Mouse (Mus musculus) CH12.LX (cell line): ENCODE data around the gene Lrig1. TPM values are rescaled to one million over a fixed set of nuclear protein-coding genes. Genes with fewer than 3 reads are reported as not detected.

ENCODE experiments used
- DNase-seq: peaks from one replicate; pipeline ENCODE4 v3.0.0-alpha.2; 2013; ENCODE audit errors: extremely low read depth
- H3K27ac ChIP-seq: 2 replicates; pipeline ENCODE4 v1.5.1; 2012; ENCODE audit warnings: low read depth, mild to moderate bottlenecking, control low read depth, moderate library complexity; ENCODE audit not compliant: insufficient read depth
- H3K27me3 ChIP-seq: replicated peaks from 2 replicates; pipeline ENCODE3; 2012; ENCODE audit warnings: inconsistent platforms
- H3K36me3 ChIP-seq, 2 experiments: replicated peaks in 1 of 2; 2 replicates each; pipeline versions ENCODE3 to v1.6.1; 2012; ENCODE audit warnings: inconsistent platforms in 1 of 2, low read length in 1 of 2, mild to moderate bottlenecking in 1 of 2, mixed read lengths in 1 of 2, moderate library complexity in 1 of 2; ENCODE audit not compliant: control insufficient read depth in 1 of 2, insufficient read depth in 1 of 2
- H3K4me1 ChIP-seq, 2 experiments: 2 replicates each; pipeline ENCODE4 v1.6.1; 2012; ENCODE audit warnings: inconsistent platforms in 1 of 2, moderate library complexity in 1 of 2; ENCODE audit not compliant: insufficient read depth in 2 of 2, control insufficient read depth in 1 of 2
- H3K4me2 ChIP-seq: 2 replicates; pipeline ENCODE4 v1.6.1; 2012; ENCODE audit warnings: low read depth, mild to moderate bottlenecking, control low read depth; ENCODE audit not compliant: poor library complexity, insufficient read depth, severe bottlenecking
- H3K4me3 ChIP-seq, 3 experiments: fragments of 150-350 bp in 1 of 3; sonication (generic) in 1 of 3; replicated peaks in 1 of 3; 2 replicates each; pipeline versions ENCODE3 to v1.5.1; 2011 to 2012; ENCODE audit warnings: low read depth in 2 of 3, low read length in 2 of 3, mild to moderate bottlenecking in 2 of 3, moderate library complexity in 2 of 3, control low read depth in 1 of 3, improper control_type of control experiment in 1 of 3, inconsistent platforms in 1 of 3, mixed read lengths in 1 of 3; ENCODE audit not compliant: poor library complexity in 1 of 3
- H3K79me2 ChIP-seq: replicated peaks from 2 replicates; pipeline ENCODE4 v1.6.1; 2012; ENCODE audit warnings: mild to moderate bottlenecking, moderate library complexity; ENCODE audit not compliant: control insufficient read depth, poor library complexity, insufficient read depth, severe bottlenecking; ENCODE audit errors: extremely low read depth
- H3K9ac ChIP-seq: 2 replicates; pipeline ENCODE4 v1.6.1; 2012; ENCODE audit warnings: low read depth, mild to moderate bottlenecking, control low read depth, moderate library complexity; ENCODE audit not compliant: insufficient read depth
- H3K9me3 ChIP-seq: replicated peaks from 2 replicates; pipeline ENCODE3; 2012; ENCODE audit warnings: low read length, inconsistent platforms, mixed read lengths
- CHD1 ChIP-seq: IDR thresholded peaks from 2 replicates; pipeline ENCODE4 v1.6.1; 2012; ENCODE audit warnings: low read depth, low read length, improper control_type of control experiment, inconsistent platforms
- CHD2 ChIP-seq: IDR thresholded peaks from 2 replicates; pipeline ENCODE4 v1.6.1; 2011; ENCODE audit warnings: low read length, improper control_type of control experiment
- E2F4 ChIP-seq: IDR thresholded peaks from 2 replicates; pipeline ENCODE4 v1.6.1; 2011; ENCODE audit warnings: low read depth, low read length, improper control_type of control experiment; ENCODE audit not compliant: insufficient replicate concordance
- EP300 ChIP-seq: IDR thresholded peaks from 2 replicates; pipeline ENCODE4 v1.6.1; 2011; ENCODE audit warnings: low read length, improper control_type of control experiment
- IRF4 ChIP-seq: IDR thresholded peaks from 2 replicates; pipeline ENCODE4 v1.6.1; 2014; ENCODE audit warnings: low read depth, mild to moderate bottlenecking, inconsistent platforms, low read length, improper control_type of control experiment
- JUN ChIP-seq: IDR thresholded peaks from 2 replicates; pipeline ENCODE4 v1.6.1; 2011; ENCODE audit warnings: low read depth, mild to moderate bottlenecking, low read length, improper control_type of control experiment, moderate library complexity; ENCODE audit not compliant: insufficient read depth
- JUND ChIP-seq: conservative IDR thresholded peaks from 2 replicates; pipeline ENCODE4 v1.6.1; 2011; ENCODE audit warnings: low read depth, low read length, improper control_type of control experiment
- KAT2A ChIP-seq: IDR thresholded peaks from 2 replicates; pipeline ENCODE4 v1.6.1; 2012; ENCODE audit warnings: low read length, improper control_type of control experiment, inconsistent platforms; ENCODE audit not compliant: insufficient replicate concordance
- MAFK ChIP-seq: IDR thresholded peaks from 2 replicates; pipeline ENCODE4 v1.6.1; 2011; ENCODE audit warnings: low read length, improper control_type of control experiment; ENCODE audit not compliant: insufficient replicate concordance
- MAZ ChIP-seq: IDR thresholded peaks from 2 replicates; pipeline ENCODE4 v1.6.1; 2012; ENCODE audit warnings: low read depth, mild to moderate bottlenecking, inconsistent platforms, low read length, improper control_type of control experiment, moderate library complexity
- MEF2A ChIP-seq: IDR thresholded peaks from 2 replicates; pipeline ENCODE4 v1.6.1; 2014; ENCODE audit warnings: low read depth, mild to moderate bottlenecking, inconsistent platforms, low read length, improper control_type of control experiment, borderline replicate concordance
- MXI1 ChIP-seq: IDR thresholded peaks from 2 replicates; pipeline ENCODE4 v1.6.1; 2011; ENCODE audit warnings: mild to moderate bottlenecking, low read depth, low read length, improper control_type of control experiment
- MYC ChIP-seq: IDR thresholded peaks from 2 replicates; pipeline ENCODE4 v1.6.1; 2011; ENCODE audit warnings: low read depth, mild to moderate bottlenecking, improper control_type of control experiment, low read length
- POLR2A ChIP-seq: IDR thresholded peaks from 2 replicates; pipeline ENCODE4 v1.6.1; 2011; ENCODE audit warnings: low read depth, mild to moderate bottlenecking, improper control_type of control experiment, low read length
- SIN3A ChIP-seq: IDR thresholded peaks from 2 replicates; pipeline ENCODE4 v1.6.1; 2012; ENCODE audit warnings: low read length, improper control_type of control experiment, inconsistent platforms
- SMC3 ChIP-seq: IDR thresholded peaks from 2 replicates; pipeline ENCODE4 v1.6.1; 2011; ENCODE audit warnings: low read depth, low read length, improper control_type of control experiment
- TBP ChIP-seq: conservative IDR thresholded peaks from 2 replicates; pipeline ENCODE4 v1.6.1; 2011; ENCODE audit warnings: low read depth, low read length, improper control_type of control experiment
- UBTF ChIP-seq: IDR thresholded peaks from 2 replicates; pipeline ENCODE4 v1.6.1; 2012; ENCODE audit warnings: low read depth, mild to moderate bottlenecking, inconsistent platforms, low read length, improper control_type of control experiment, moderate library complexity
- USF2 ChIP-seq: conservative IDR thresholded peaks from 2 replicates; pipeline ENCODE4 v1.6.1; 2011; ENCODE audit warnings: low read depth, low read length, improper control_type of control experiment
- dilution Hi-C: fragments of 300-500 bp; cut with MboI; formaldehyde crosslinking; loops from 2 replicates; pipeline ENCODE4 v1.14.3; 2020; ENCODE audit warnings: low sequenced_read_pairs; ENCODE audit not compliant: extremely low pct_unique_long_range_greater_than_20kb, extremely low pct_ligation_motif_present
- in situ Hi-C: fragments of 300-500 bp; cut with MboI; formaldehyde crosslinking; loops from 3 replicates; pipeline ENCODE4 v1.14.3; 2019; ENCODE audit warnings: low sequenced_read_pairs, low pct_ligation_motif_present, low pct_unique_long_range_greater_than_20kb, mixed read lengths
- polyA plus RNA-seq: library from polyadenylated mRNA; unstranded; fragments of >175 nt; gene quantifications from 2 replicates; pipeline ENCODE4 v1.2.1, GENCODE M21; 2012; ENCODE audit warnings: low read depth; ENCODE audit not compliant: insufficient read length
- total RNA-seq, 2 experiments: library from RNA; depleted of rRNA; stranded (reverse); fragments of 300-350 nt in 1 of 2; fragments of >200 nt in 1 of 2; gene quantifications; 2 replicates each; pipeline ENCODE4 v1.2.3; 2012 to 2014

Gene Lrig1
- total and polyA plus RNA-seq, 3 experiments: 0.43 TPM; not detected in 2

DNA sequence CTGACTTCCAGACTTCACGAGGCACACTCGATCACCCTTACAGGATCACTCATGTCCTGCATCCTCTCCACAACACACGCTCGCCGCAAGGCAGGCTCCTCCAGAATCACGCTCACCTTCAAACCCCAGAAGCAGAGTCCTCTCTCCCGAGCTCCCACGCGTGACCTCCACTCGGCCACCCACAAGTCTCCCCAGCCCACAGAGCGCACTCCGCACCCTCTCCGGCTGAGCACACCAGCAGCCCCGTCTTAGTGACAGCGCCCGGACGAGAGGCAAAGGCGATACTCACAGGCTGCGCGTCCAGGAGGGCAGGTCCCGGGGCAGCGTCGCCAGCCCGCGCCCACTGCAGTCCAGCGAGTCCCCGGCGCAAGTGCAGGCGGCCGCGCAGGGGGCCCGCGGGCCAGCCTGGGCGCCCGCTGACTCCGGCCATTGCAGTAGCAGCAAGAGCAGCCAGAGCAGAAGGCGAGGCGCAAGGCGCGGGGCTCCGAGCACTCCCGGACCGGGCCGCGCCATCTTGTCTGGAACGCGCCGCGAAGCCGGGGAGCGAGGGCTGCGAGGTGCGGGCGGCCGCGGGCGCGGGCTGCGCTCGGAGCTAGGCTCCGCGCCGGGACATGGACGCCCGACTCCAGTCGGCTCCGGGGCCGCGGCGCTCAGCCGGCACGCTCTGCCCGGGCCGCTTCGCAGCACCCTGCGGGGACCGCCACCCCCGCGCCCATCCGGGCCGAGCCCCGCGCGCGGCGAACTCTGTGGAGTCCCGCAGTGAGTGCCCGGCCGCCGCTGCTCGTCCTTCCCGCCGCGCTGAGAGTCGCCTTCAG, 578 bp downstream of the Lrig1 start:
- in situ Hi-C loops (no loop called here), dilution Hi-C loops (no loop called here)
- TF ChIP-seq USF2: no peak
- TF ChIP-seq E2F4: no peak
- TF ChIP-seq TBP: no peak
- no peak for TF ChIP-seq CHD1
- no peak for TF ChIP-seq SIN3A
- no peak for TF ChIP-seq MAFK
- no peak for TF ChIP-seq MYC
- TF ChIP-seq JUN: no peak
- no peak for TF ChIP-seq SMC3
- no peak for TF ChIP-seq EP300
- TF ChIP-seq CHD2: no peak
- no peak for TF ChIP-seq POLR2A
- Histone ChIP-seq H3K36me3 (no peaks in the 10 kb centered on the region), H3K4me2 (no peak overlapping the region), H3K79me2 (no peaks in the 10 kb centered on the region), H3K4me3 (no peak overlapping the region), H3K9me3 (peaks cover 7% of the 10 kb centered on the region), H3K9ac (no peak overlapping the region), H3K27me3 (no peaks in the 10 kb centered on the region), H3K27ac (no peak overlapping the region), H3K4me1 (no peaks in the 10 kb centered on the region)
- no peak for DNase-seq

DNA sequence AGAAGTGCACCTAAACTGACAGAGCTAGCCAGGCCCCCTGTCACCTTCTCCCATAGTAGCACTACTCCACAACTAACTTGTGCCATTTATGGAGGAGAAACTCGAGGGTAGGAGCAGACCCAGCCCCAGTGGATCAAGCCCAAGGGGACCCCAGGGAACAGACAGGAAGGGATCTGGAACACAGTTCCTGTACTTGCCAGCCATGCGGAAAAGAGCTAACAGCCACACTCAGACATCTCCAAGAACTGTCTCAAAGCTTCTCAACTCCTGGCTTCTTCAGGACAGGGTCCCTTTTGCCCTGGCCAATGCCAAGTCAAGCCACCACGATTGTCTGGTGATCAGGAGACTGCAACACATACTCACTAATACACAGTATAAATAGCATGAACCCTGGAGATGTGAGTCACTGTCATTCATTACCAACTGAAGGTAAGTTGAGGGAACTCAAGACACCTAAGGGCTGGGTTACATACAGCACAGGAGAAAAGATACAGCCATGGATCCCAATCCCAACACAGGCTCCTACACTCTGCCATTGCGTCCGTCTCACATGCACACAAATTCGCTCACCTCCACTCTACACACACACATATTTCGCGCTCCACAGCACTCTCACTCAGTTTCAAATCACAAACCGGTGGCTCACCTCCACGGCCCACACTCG, 1.3 kb downstream of the Lrig1 start:
- dilution Hi-C loops: no loop called here
- H3K4me3 ChIP-seq: no peak overlapping the region
- no peak for DNase-seq
- no peaks in the 10 kb centered on the region for H3K27me3 ChIP-seq
- no peak overlapping the region for H3K9ac ChIP-seq
- H3K27ac ChIP-seq: no peak overlapping the region
- in situ Hi-C loops: no loop called here
- H3K9me3 ChIP-seq: peaks cover 7% of the 10 kb centered on the region
- H3K4me2 ChIP-seq: no peak overlapping the region
- H3K36me3 ChIP-seq: no peaks in the 10 kb centered on the region
- TF ChIP-seq IRF4 (no peak), EP300 (no peak), KAT2A (no peak), JUND (no peak), UBTF (no peak), MYC (no peak), MAZ (no peak), USF2 (no peak), MXI1 (no peak), MEF2A (no peak), SMC3 (no peak)
- H3K4me1 ChIP-seq: no peaks in the 10 kb centered on the region
- H3K79me2 ChIP-seq: no peaks in the 10 kb centered on the region
